Mouse (Mus musculus): ENCODE results near the gene Igfbp4. TPM values are rescaled to one million over a fixed set of nuclear protein-coding genes. Genes with fewer than 3 reads are reported as not detected.

Igfbp4 gene
- polyA plus RNA-seq, 2 experiments: 942 to 1,086 TPM

GRCm38 (mm10) chr11:99035350-99035749 lies 5.7 kb upstream of the Igfbp4 start:
- DNase-seq (ENCODE audit: low spot score) (no peak), ATAC-seq (ENCODE audit: low FRiP score, low read depth) (no peak)
- H3K27me3 ChIP-seq (ENCODE audit: control insufficient read depth, insufficient read depth, low read length): no peaks in the 10 kb centered on the region
- no peaks in the 10 kb centered on the region for H3K9me3 ChIP-seq (ENCODE audit: control insufficient read depth, low read length)
- no peak for TF ChIP-seq POLR2A (IDR thresholded peaks at IDR 0.05; ENCODE audit: borderline replicate concordance, extremely low read depth, insufficient read depth, insufficient read length)
- H3K36me3 ChIP-seq (ENCODE audit: control insufficient read depth, insufficient read depth, low read length): no peaks in the 10 kb centered on the region
- WGBS: 73% methylated on average over 4 of the region's 4 CpGs
- H3K4me1 ChIP-seq (ENCODE audit: control insufficient read depth, insufficient read depth, low read length): 0 out of 2 replicates have a peak, but pooled peaks cover under 1% of the 10 kb centered on the region
- no peak overlapping the region for H3K9ac ChIP-seq (ENCODE audit: low read depth, low read length, severe bottlenecking)
- H3K4me3 ChIP-seq (replicated peaks; ENCODE audit: low read length): no peak overlapping the region
- H3K27ac ChIP-seq (replicated peaks; ENCODE audit: low read depth, low read length): no peak overlapping the region
- H3K4me2 ChIP-seq (replicated peaks; ENCODE audit: low read depth, low read length, severe bottlenecking): no peak overlapping the region

DNA sequence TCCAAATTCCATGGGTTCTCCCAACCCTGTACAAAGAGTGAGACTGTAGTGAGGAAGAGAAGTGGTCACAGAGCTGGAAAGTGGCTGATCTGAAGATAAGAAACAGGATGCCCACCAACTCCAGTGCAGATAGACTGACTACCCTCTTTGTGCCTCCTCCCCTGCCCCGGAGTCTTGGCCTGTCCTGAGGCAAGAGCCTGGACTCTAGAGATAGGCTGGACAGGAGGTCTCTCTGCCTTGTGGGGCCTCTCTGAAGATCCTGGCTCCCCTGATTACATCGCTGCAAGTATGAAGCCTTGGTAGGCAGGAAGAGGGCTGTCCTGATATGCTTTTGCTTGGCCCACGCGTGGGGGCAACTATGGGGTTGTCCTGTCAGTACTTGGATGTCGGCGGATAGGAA lies 4.8 kb upstream of the Igfbp4 start:
- H3K27ac ChIP-seq (replicated peaks; ENCODE audit: low read depth, low read length): no peak overlapping the region
- H3K36me3 ChIP-seq (ENCODE audit: control insufficient read depth, insufficient read depth, low read length): no peaks in the 10 kb centered on the region
- 0 out of 2 replicates have a peak, but pooled peaks cover 3% of the 10 kb centered on the region for H3K4me1 ChIP-seq (ENCODE audit: control insufficient read depth, insufficient read depth, low read length)
- no peak for ATAC-seq (ENCODE audit: low FRiP score, low read depth)
- TF ChIP-seq POLR2A (IDR thresholded peaks at IDR 0.05; ENCODE audit: borderline replicate concordance, extremely low read depth, insufficient read depth, insufficient read length): no peak
- 87% methylated on average over 6 of the region's 6 CpGs for WGBS
- H3K4me3 ChIP-seq (replicated peaks; ENCODE audit: low read length): no peak overlapping the region
- H3K27me3 ChIP-seq (ENCODE audit: control insufficient read depth, insufficient read depth, low read length): no peaks in the 10 kb centered on the region
- H3K9me3 ChIP-seq (ENCODE audit: control insufficient read depth, low read length): no peaks in the 10 kb centered on the region
- no peak for DNase-seq (ENCODE audit: low spot score)
- H3K4me2 ChIP-seq (replicated peaks; ENCODE audit: low read depth, low read length, severe bottlenecking): no peak overlapping the region
- no peak overlapping the region for H3K9ac ChIP-seq (ENCODE audit: low read depth, low read length, severe bottlenecking)

GRCm38 (mm10) chr11:99039782-99040181 lies 1.3 kb upstream of the Igfbp4 start:
- Histone ChIP-seq H3K4me2 (replicated peaks; ENCODE audit: low read depth, low read length, severe bottlenecking) (peak overlapping the region; percentile 97), H3K27ac (replicated peaks; ENCODE audit: low read depth, low read length) (peak overlapping the region; percentile 96), H3K9me3 (ENCODE audit: control insufficient read depth, low read length) (no peaks in the 10 kb centered on the region), H3K9ac (ENCODE audit: low read depth, low read length, severe bottlenecking) (peak overlapping the region; percentile 97), H3K27me3 (ENCODE audit: control insufficient read depth, insufficient read depth, low read length) (no peaks in the 10 kb centered on the region), H3K4me1 (ENCODE audit: control insufficient read depth, insufficient read depth, low read length) (peaks cover 17% of the 10 kb centered on the region), H3K4me3 (replicated peaks; ENCODE audit: low read length) (peak overlapping the region; percentile 90), H3K36me3 (ENCODE audit: control insufficient read depth, insufficient read depth, low read length) (peaks cover 7% of the 10 kb centered on the region)
- under 1% methylated on average over 15 of the region's 15 CpGs for WGBS
- DNase-seq (ENCODE audit: low spot score) (peak; percentile 95), ATAC-seq (ENCODE audit: low FRiP score, low read depth) (peak; percentile 74)
- no peak for TF ChIP-seq POLR2A (IDR thresholded peaks at IDR 0.05; ENCODE audit: borderline replicate concordance, extremely low read depth, insufficient read depth, insufficient read length)

GRCm38 (mm10) chr11:99040346-99040974 lies 584 bp upstream of the Igfbp4 start:
- peak; percentile 39; the same call in 1 of the 2 replicates for ATAC-seq (ENCODE audit: low FRiP score, low read depth)
- H3K4me2 ChIP-seq (replicated peaks; ENCODE audit: low read depth, low read length, severe bottlenecking): peak overlapping the region; percentile 97
- under 1% methylated on average over 17 of the region's 17 CpGs for WGBS
- H3K4me3 ChIP-seq (replicated peaks; ENCODE audit: low read length): peak overlapping the region; percentile 90
- peaks cover 23% of the 10 kb centered on the region for H3K4me1 ChIP-seq (ENCODE audit: control insufficient read depth, insufficient read depth, low read length)
- peak overlapping the region; percentile 96 for H3K27ac ChIP-seq (replicated peaks; ENCODE audit: low read depth, low read length)
- no peak for TF ChIP-seq POLR2A (IDR thresholded peaks at IDR 0.05; ENCODE audit: borderline replicate concordance, extremely low read depth, insufficient read depth, insufficient read length)
- DNase-seq (ENCODE audit: low spot score): peak; percentile 89
- H3K9me3 ChIP-seq (ENCODE audit: control insufficient read depth, low read length): no peaks in the 10 kb centered on the region
- no peaks in the 10 kb centered on the region for H3K27me3 ChIP-seq (ENCODE audit: control insufficient read depth, insufficient read depth, low read length)
- H3K9ac ChIP-seq (ENCODE audit: low read depth, low read length, severe bottlenecking): peak overlapping the region; percentile 97
- H3K36me3 ChIP-seq (ENCODE audit: control insufficient read depth, insufficient read depth, low read length): peaks cover 14% of the 10 kb centered on the region

GRCm38 (mm10) chr11:99041841-99042780 lies 1.1 kb downstream of the Igfbp4 start:
- peaks cover 40% of the 10 kb centered on the region for H3K4me1 ChIP-seq (ENCODE audit: control insufficient read depth, insufficient read depth, low read length)
- no peak for ATAC-seq (ENCODE audit: low FRiP score, low read depth)

More at GRCm38 (mm10) chr11:99041841-99042780, 1.1 kb downstream of the Igfbp4 start:
- no peaks in the 10 kb centered on the region for H3K27me3 ChIP-seq (ENCODE audit: control insufficient read depth, insufficient read depth, low read length)
- 27% methylated on average over 16 of the region's 16 CpGs for WGBS
- H3K36me3 ChIP-seq (ENCODE audit: control insufficient read depth, insufficient read depth, low read length): peaks cover 22% of the 10 kb centered on the region
- DNase-seq (ENCODE audit: low spot score): no peak
- H3K4me2 ChIP-seq (replicated peaks; ENCODE audit: low read depth, low read length, severe bottlenecking): peak overlapping the region; percentile 97
- H3K27ac ChIP-seq (replicated peaks; ENCODE audit: low read depth, low read length): peak overlapping the region; percentile 96
- TF ChIP-seq POLR2A (IDR thresholded peaks at IDR 0.05; ENCODE audit: borderline replicate concordance, extremely low read depth, insufficient read depth, insufficient read length): no peak
- H3K9me3 ChIP-seq (ENCODE audit: control insufficient read depth, low read length): no peaks in the 10 kb centered on the region
- H3K4me3 ChIP-seq (replicated peaks; ENCODE audit: low read length): peak overlapping the region; percentile 90
- H3K9ac ChIP-seq (ENCODE audit: low read depth, low read length, severe bottlenecking): peak overlapping the region; percentile 97
